Mouse (Mus musculus): ENCODE results near the gene Ctrb1. TPM values are rescaled to one million over a fixed set of nuclear protein-coding genes. Genes with fewer than 3 reads are reported as not detected.

Ctrb1 gene
- polyA plus RNA-seq, 1 experiment, result 1.5 TPM

DNA sequence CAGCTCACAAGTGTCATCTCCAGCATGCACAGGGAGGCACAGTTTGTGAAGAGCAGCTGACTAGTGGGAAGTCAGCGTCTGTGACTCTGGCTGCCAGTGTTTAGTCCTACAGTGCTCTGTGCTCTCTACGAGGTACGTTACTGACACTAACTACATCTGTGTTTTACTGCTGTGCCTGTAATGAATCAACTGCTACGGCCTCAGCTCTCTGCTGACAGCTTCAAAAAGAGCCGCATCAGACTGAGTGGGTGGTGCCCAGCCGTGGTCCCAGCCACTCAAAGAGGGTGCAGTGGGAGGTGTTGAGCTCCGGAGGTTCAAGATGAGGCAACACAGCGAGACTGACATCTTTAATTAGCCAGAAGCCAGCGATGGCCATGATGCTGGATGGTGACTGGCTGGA lies 21.3 kb upstream of the Ctrb1 start:
- TF ChIP-seq CTCF (IDR thresholded peaks at IDR 0.05; ENCODE audit: insufficient read depth, low read length) (no peak), POLR2A (IDR thresholded peaks at IDR 0.05; ENCODE audit: borderline replicate concordance, extremely low read depth, low read depth, low read length) (no peak)
- 76% methylated on average over 9 of the region's 9 CpGs for WGBS

DNA sequence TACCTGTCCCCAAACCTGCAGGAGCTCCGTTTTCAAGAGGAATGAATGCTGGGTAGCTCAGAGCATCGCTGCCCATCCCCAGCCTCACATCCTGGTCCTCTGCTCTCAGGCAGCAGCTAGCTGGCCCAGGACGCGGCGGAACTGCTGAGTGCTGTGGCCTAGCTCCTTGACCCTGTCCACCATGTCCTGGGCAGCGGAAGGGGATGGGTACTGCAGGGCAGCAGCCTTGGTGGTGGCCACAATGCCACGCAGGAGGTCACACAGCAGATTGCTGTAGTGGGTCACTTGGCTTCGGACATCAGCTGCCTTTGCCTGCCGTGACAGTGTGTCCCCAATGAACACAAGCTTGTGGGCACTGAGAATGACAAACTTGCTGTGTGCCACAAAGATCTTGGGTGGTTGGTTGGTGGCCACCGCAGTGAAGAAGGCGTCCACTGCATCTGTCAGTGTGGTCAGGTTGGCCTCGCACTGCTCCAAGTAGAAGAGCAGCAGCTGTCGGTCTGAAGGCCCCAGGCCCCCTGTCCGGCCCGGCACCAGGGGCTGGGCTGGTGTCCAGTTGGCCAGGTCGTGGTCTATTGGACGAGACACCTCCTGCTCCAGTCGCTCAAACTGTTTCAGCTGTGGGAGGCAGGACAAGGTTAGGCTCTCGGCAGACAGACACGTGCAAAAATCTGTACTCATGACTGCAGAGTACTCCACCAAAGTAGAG lies 20.1 kb upstream of the Ctrb1 start:
- H3K4me1 ChIP-seq (ENCODE audit: control insufficient read depth, insufficient read depth, low read length), result no peaks in the 10 kb centered on the region
- 85% methylated on average over 20 of the region's 20 CpGs for WGBS
- TF ChIP-seq POLR2A (IDR thresholded peaks at IDR 0.05; ENCODE audit: borderline replicate concordance, extremely low read depth, low read depth, low read length) (no peak), CTCF (IDR thresholded peaks at IDR 0.05; ENCODE audit: insufficient read depth, low read length) (no peak)
- no peak for DNase-seq
- H3K4me3 ChIP-seq (replicated peaks; ENCODE audit: extremely low read depth, low read depth, low read length), result no peak overlapping the region

More for the DNA sequence above, 21.3 kb upstream of the Ctrb1 start:
- Histone ChIP-seq H3K4me3 (replicated peaks; ENCODE audit: extremely low read depth, low read depth, low read length) (no peak overlapping the region), H3K4me1 (ENCODE audit: control insufficient read depth, insufficient read depth, low read length) (peaks cover 3% of the 10 kb centered on the region)
- DNase-seq, result no peak

DNA sequence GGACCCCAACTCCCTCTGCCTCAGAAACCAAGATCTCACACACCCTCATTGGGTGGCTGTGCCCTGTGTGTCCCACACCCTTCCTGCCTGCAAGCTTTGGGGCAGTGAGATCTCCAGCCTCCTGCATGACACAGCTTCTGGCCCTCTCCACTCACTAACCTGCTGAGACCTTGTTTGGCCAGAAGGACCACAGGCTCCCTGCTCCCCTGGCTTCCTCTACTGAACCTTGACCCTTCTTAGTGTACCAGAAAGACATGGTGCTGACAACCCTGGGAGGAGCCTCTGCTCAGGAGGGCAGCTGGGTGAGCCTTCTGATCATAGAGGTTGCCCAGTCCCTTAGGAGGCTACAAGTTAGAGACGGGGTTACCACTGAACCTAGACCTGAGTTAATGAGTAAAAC lies 18.4 kb upstream of the Ctrb1 start:
- WGBS, result 84% methylated on average over 1 of the region's 1 CpGs
- TF ChIP-seq CTCF (IDR thresholded peaks at IDR 0.05; ENCODE audit: insufficient read depth, low read length), result no peak
- no peak for TF ChIP-seq POLR2A (IDR thresholded peaks at IDR 0.05; ENCODE audit: borderline replicate concordance, extremely low read depth, low read depth, low read length)

DNA sequence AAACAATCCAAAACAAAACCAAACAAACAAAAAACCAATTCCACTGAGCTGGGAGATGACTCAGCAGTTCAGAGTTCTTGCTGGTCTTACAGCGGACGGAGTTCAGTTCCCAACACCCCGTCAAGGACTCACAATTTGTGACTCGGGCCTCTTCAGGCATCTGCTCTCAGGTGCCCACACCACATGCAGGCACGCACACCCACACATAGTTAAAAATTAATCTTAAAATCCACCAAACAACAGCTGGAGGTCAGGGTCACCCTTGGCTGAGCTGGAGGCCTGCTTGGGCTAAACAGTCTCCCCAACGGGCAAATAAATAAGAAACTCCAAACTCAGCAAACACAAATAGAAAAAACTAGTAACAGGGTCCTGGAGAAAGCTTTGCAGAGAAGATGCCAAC lies 17.5 kb upstream of the Ctrb1 start:
- no peak for DNase-seq
- Histone ChIP-seq H3K4me3 (replicated peaks; ENCODE audit: extremely low read depth, low read depth, low read length) (no peak overlapping the region), H3K4me1 (ENCODE audit: control insufficient read depth, insufficient read depth, low read length) (no peaks in the 10 kb centered on the region)
- WGBS, result 57% methylated on average over 6 of the region's 6 CpGs
- TF ChIP-seq POLR2A (IDR thresholded peaks at IDR 0.05; ENCODE audit: borderline replicate concordance, extremely low read depth, low read depth, low read length) (no peak), CTCF (IDR thresholded peaks at IDR 0.05; ENCODE audit: insufficient read depth, low read length) (no peak)

More for the DNA sequence above, 18.4 kb upstream of the Ctrb1 start:
- Histone ChIP-seq H3K4me1 (ENCODE audit: control insufficient read depth, insufficient read depth, low read length) (no peaks in the 10 kb centered on the region), H3K4me3 (replicated peaks; ENCODE audit: extremely low read depth, low read depth, low read length) (no peak overlapping the region)
- DNase-seq, result no peak

DNA sequence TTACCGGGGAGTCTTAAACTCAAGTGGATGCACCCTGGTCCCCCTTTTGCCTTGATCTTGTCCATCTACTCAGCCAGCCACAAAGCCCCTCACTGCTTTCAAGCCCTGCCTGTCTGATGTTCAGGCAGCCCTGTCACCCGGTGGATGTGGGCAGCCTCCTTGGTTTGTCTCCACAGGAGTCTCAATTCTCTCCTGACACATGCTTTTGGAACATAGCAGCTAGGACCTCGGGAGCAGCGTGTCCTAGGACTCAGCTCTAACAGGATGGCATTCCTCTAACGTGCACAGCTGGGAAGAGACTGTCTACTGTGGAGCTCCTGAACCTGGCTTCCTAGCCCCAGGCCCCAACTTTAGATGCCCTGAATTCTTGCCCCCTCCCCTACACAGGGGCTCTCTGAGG lies 14.9 kb upstream of the Ctrb1 start:
- no peak overlapping the region for H3K4me3 ChIP-seq (replicated peaks; ENCODE audit: extremely low read depth, low read depth, low read length)
- no peak for DNase-seq
- no peaks in the 10 kb centered on the region for H3K4me1 ChIP-seq (ENCODE audit: control insufficient read depth, insufficient read depth, low read length)
- 61% methylated on average over 5 of the region's 5 CpGs for WGBS
- TF ChIP-seq POLR2A (IDR thresholded peaks at IDR 0.05; ENCODE audit: borderline replicate concordance, extremely low read depth, low read depth, low read length) (no peak), CTCF (IDR thresholded peaks at IDR 0.05; ENCODE audit: insufficient read depth, low read length) (no peak)

DNA sequence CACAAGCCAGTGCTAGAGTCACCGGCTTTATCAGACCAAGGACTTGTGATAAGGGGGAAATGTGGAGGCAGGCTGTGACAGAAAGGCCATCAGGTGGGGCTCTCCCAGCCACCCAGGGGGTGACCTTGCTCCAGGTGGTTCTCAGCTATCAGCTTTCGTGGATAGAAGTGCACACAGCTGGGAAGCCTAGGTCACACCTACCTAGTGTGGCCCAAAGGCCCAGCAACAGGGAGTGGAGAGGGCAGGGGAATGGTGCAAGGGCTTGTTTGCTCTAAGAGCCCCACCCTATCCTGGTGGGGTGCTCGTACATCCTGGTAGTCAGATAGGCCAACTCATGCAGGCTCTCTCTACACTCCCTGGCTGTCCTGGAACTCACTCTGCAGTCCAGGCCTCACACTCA lies 14.4 kb upstream of the Ctrb1 start:
- H3K4me1 ChIP-seq (ENCODE audit: control insufficient read depth, insufficient read depth, low read length), result no peaks in the 10 kb centered on the region
- no peak for DNase-seq
- WGBS, result 26% methylated on average over 3 of the region's 3 CpGs
- no peak overlapping the region for H3K4me3 ChIP-seq (replicated peaks; ENCODE audit: extremely low read depth, low read depth, low read length)
- TF ChIP-seq CTCF (IDR thresholded peaks at IDR 0.05; ENCODE audit: insufficient read depth, low read length) (no peak), POLR2A (IDR thresholded peaks at IDR 0.05; ENCODE audit: borderline replicate concordance, extremely low read depth, low read depth, low read length) (no peak)

DNA sequence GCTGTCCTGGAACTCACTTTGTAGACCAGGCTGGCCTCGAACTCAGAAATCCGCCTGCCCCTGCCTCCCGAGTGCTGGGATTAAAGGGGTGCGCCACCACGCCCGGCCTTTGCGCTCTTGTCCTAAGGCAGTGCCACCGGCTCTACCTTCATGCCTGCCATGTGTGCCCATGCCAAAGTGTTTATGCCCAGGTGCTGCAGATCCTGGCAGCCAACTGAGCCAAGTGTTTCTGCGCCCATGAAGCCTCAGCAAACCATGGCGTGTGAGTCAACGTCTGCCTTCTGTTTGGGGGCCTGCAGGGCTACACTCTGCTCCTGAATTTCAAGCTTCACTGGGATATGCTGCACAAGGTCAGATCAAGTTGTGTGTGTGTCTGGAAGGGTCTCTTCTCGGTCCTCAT lies 13.8 kb upstream of the Ctrb1 start:
- TF ChIP-seq POLR2A (IDR thresholded peaks at IDR 0.05; ENCODE audit: borderline replicate concordance, extremely low read depth, low read depth, low read length) (no peak), CTCF (IDR thresholded peaks at IDR 0.05; ENCODE audit: insufficient read depth, low read length) (no peak)
- H3K4me1 ChIP-seq (ENCODE audit: control insufficient read depth, insufficient read depth, low read length), result no peaks in the 10 kb centered on the region
- no peak overlapping the region for H3K4me3 ChIP-seq (replicated peaks; ENCODE audit: extremely low read depth, low read depth, low read length)
- WGBS, result 90% methylated on average over 12 of the region's 12 CpGs
- no peak for DNase-seq

DNA sequence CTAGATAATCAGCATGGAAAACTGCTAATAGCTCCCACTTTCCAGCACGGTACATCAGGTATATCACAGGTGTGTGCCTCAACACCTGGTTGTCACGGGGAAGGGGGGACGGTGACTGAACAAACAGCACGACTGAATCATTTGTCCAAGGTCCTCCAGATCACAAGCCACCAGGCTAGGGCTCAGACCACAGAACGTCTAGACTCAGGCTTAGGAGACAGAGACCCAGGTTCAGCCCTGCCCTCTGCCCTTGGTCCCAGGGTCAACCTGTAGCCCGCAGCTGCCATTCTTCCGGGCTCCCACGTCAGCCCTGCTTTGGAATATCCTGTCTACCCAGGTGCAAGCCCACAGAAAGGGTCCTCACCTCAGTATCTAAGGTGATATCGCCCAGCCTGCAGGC lies 10.6 kb upstream of the Ctrb1 start:
- DNase-seq, result no peak
- 80% methylated on average over 9 of the region's 9 CpGs for WGBS
- no peak for TF ChIP-seq POLR2A (IDR thresholded peaks at IDR 0.05; ENCODE audit: borderline replicate concordance, extremely low read depth, low read depth, low read length)
- no peak for TF ChIP-seq CTCF (IDR thresholded peaks at IDR 0.05; ENCODE audit: insufficient read depth, low read length)
- Histone ChIP-seq H3K4me3 (replicated peaks; ENCODE audit: extremely low read depth, low read depth, low read length) (no peak overlapping the region), H3K4me1 (ENCODE audit: control insufficient read depth, insufficient read depth, low read length) (no peaks in the 10 kb centered on the region)

DNA sequence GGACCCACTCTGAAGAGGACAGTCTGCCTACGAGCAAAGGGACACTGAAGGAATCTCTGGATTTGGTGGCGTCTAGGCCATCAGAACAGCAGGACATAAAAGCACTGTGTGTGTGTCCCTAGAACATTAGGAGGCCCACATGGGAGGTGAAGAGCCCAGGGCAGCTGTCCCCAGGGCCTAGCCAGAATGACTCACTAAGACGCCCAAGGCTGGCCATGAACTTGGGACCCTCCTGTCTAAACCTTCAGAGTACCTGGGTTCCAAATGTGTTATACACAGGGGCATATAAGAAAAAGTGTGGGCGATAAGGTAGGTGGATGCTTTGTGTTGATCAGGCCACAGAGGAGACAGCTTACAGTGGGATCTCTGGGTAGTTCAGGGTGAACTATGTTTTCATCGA lies 9.9 kb upstream of the Ctrb1 start:
- Histone ChIP-seq H3K4me3 (replicated peaks; ENCODE audit: extremely low read depth, low read depth, low read length) (no peak overlapping the region), H3K4me1 (ENCODE audit: control insufficient read depth, insufficient read depth, low read length) (no peaks in the 10 kb centered on the region)
- no peak for DNase-seq
- WGBS, result 93% methylated on average over 5 of the region's 5 CpGs
- TF ChIP-seq CTCF (IDR thresholded peaks at IDR 0.05; ENCODE audit: insufficient read depth, low read length) (no peak), POLR2A (IDR thresholded peaks at IDR 0.05; ENCODE audit: borderline replicate concordance, extremely low read depth, low read depth, low read length) (no peak)

DNA sequence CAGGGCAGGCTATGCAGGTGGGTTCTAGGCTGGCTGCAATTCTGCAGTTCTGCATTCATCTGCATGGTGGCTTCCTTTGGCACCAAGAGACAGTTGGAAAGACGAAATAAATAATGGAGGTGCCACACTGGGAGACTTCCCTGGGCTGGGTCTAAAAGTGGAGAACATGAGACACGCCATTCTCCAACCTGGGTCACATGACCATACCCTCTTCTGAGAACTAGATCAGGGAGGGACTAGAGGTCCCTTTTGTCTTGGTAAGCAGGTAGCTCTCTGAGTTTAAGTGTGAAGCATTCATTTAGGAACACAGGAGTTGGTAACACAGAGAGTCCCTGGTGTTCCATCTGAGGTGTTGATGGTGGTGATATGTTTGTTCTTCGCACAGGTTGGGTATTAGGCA lies 9.4 kb upstream of the Ctrb1 start:
- no peak for TF ChIP-seq CTCF (IDR thresholded peaks at IDR 0.05; ENCODE audit: insufficient read depth, low read length)
- no peak for TF ChIP-seq POLR2A (IDR thresholded peaks at IDR 0.05; ENCODE audit: borderline replicate concordance, extremely low read depth, low read depth, low read length)
- WGBS, result 77% methylated on average over 3 of the region's 3 CpGs
- DNase-seq, result no peak
- Histone ChIP-seq H3K4me1 (ENCODE audit: control insufficient read depth, insufficient read depth, low read length) (no peaks in the 10 kb centered on the region), H3K4me3 (replicated peaks; ENCODE audit: extremely low read depth, low read depth, low read length) (no peak overlapping the region)
